Mouse (Mus musculus): ENCODE results near the gene BC107364. TPM values are rescaled to one million over a fixed set of nuclear protein-coding genes. Genes with fewer than 3 reads are reported as not detected.

BC107364 gene
- total RNA-seq (2023), result not detected

DNA sequence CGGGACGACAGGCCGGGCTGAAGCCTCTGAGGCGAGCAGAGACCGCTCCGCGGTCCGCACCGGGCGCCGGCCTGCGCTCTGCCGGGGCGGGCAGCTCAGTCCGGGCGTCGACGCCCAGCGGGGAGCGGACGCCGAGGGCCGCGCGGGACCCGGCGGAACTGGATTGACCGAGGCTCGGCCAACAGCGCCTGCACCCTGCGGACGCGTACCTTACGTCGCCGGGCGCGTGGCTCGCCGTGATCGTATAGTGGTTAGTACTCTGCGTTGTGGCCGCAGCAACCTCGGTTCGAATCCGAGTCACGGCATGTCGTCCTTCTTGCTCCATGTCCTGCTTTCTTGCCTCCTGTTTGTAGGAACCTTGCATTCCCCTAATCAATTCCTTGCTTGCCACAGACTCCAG lies at the start of gene BC107364:
TSS of gene BC107364 (minus strand) at position 45 of the 400 bp plus-strand sequence.

Other genes with a start within 250 kb of the BC107364 start
- gene Bola1, start 232.6 kb downstream of the BC107364 start, total RNA-seq (2023), result 1 to 10 TPM; 7.1 to 8.5 TPM
- 1 to 10 TPM; 3.0 to 5.2 TPM for gene Hist2h2ab, start 232.4 kb downstream of the BC107364 start, total RNA-seq (2023)
- gene Hist2h2ac, start 231.4 kb downstream of the BC107364 start, total RNA-seq (2023), result 10 to 100 TPM; 68.9 to 78.6 TPM
- gene Hist2h2be, start 231.2 kb downstream of the BC107364 start, total RNA-seq (2023), result 1 to 10 TPM; 3.0 to 3.7 TPM
- gene Hist2h3c2, start 213.2 kb downstream of the BC107364 start, total RNA-seq (2023), result 10 to 100 TPM in 1 of 2 experiments, 1 to 10 TPM in 1; 4.5 to 37.9 TPM
- 100 to 1,000 TPM; 364 to 479 TPM for gene Hist2h2aa2, start 212.0 kb downstream of the BC107364 start, total RNA-seq (2023)
- gene Hist2h2aa1, start 206.8 kb downstream of the BC107364 start, total RNA-seq (2023), result 1 to 10 TPM in 1 of 2 experiments, not detected in 1; 5.6 TPM
- not detected for gene Hist2h3c1, start 205.6 kb downstream of the BC107364 start, total RNA-seq (2023)
- 10 to 100 TPM; 49.6 to 70.8 TPM for gene Hist2h4, start 189.0 kb downstream of the BC107364 start, total RNA-seq (2023)
- 100 to 1,000 TPM in 1 of 2 experiments, 10 to 100 TPM in 1; 86.0 to 219 TPM for gene Hist2h3b, start 183.7 kb downstream of the BC107364 start, total RNA-seq (2023)
- 100 to 1,000 TPM; 184 to 294 TPM for gene Hist2h2bb, start 182.6 kb downstream of the BC107364 start, total RNA-seq (2023)
- gene Fcgr1, start 158.3 kb downstream of the BC107364 start, total RNA-seq (2023), result not detected
- gene Hfe2, start 72.9 kb upstream of the BC107364 start, total RNA-seq (2023), result not detected
- gene Txnip, start 105.7 kb upstream of the BC107364 start, total RNA-seq (2023), result 100 to 1,000 TPM; 532 to 583 TPM
- gene Gm16253, start 124.7 kb upstream of the BC107364 start, total RNA-seq (2023), result not detected
- gene Polr3gl, start 141.9 kb upstream of the BC107364 start, total RNA-seq (2023), result 10 to 100 TPM; 28.1 to 36.3 TPM
- gene Ankrd34a, start 144.3 kb upstream of the BC107364 start, total RNA-seq (2023), result not detected
- under 1 TPM in 1 of 2 experiments, not detected in 1; 0.50 TPM for gene Lix1l, start 148.8 kb upstream of the BC107364 start, total RNA-seq (2023)
- 10 to 100 TPM; 84.7 to 87.2 TPM for gene Rbm8a, start 177.6 kb upstream of the BC107364 start, total RNA-seq (2023)
- gene Pex11b, start 183.1 kb upstream of the BC107364 start, total RNA-seq (2023), result 10 to 100 TPM; 20.8 to 23.0 TPM
- gene Gm42957, start 183.2 kb upstream of the BC107364 start, total RNA-seq (2023), result under 1 TPM; 0.29 to 0.39 TPM
- gene Itga10, start 193.3 kb upstream of the BC107364 start, total RNA-seq (2023), result 1 to 10 TPM; 2.1 to 2.9 TPM
- gene Ankrd35, start 217.8 kb upstream of the BC107364 start, total RNA-seq (2023), result under 1 TPM in 1 of 2 experiments, not detected in 1; 0.15 TPM
- gene Pias3, start 244.1 kb upstream of the BC107364 start, total RNA-seq (2023), result 10 to 100 TPM; 21.5 to 23.0 TPM